Mouse (Mus musculus) hindbrain, embryonic 16.5 days (tissue): ENCODE data around the gene Celsr1. TPM values are rescaled to one million over a fixed set of nuclear protein-coding genes. Genes with fewer than 3 reads are reported as not detected.

ENCODE experiments used
- ATAC-seq: fragments of 200-750 bp; cut with Nextera tagmentation; 2 replicates; pipeline ENCODE4 v1.8.0; 2017; ENCODE audit warnings: moderate TSS enrichment, moderate library complexity
- H3K27ac ChIP-seq: fragments of 300-500 bp; sonication (generic); 2 replicates; pipeline ENCODE4 v1.5.1; 2014; ENCODE audit warnings: low read depth, mild to moderate bottlenecking, control low read depth, low read length, moderate library complexity
- H3K27me3 ChIP-seq: fragments of 300-500 bp; sonication (generic); replicated peaks from 2 replicates; pipeline ENCODE4 v1.6.1; 2014; ENCODE audit warnings: low read length; ENCODE audit not compliant: control insufficient read depth, insufficient read depth
- H3K36me3 ChIP-seq: fragments of 300-500 bp; sonication (generic); 2 replicates; pipeline ENCODE4 v1.6.1; 2014; ENCODE audit warnings: mild to moderate bottlenecking, low read length, moderate library complexity, mixed read lengths; ENCODE audit not compliant: control insufficient read depth, insufficient read depth
- H3K4me1 ChIP-seq: fragments of 300-500 bp; sonication (generic); 2 replicates; pipeline ENCODE4 v1.6.1; 2014; ENCODE audit warnings: low read depth, low read length; ENCODE audit not compliant: control insufficient read depth, insufficient read depth
- H3K4me2 ChIP-seq: fragments of 300-500 bp; sonication (generic); 2 replicates; pipeline ENCODE4 v1.6.1; 2014; ENCODE audit warnings: mild to moderate bottlenecking, low read length, control low read depth, moderate library complexity
- H3K4me3 ChIP-seq: fragments of 300-500 bp; sonication (generic); 2 replicates; pipeline ENCODE4 v1.5.1; 2014; ENCODE audit warnings: mild to moderate bottlenecking, low read length, control low read depth, moderate library complexity
- H3K9ac ChIP-seq: fragments of 300-500 bp; sonication (generic); 2 replicates; pipeline ENCODE4 v1.6.1; 2014; ENCODE audit warnings: low read depth, mild to moderate bottlenecking, control low read depth, low read length, moderate library complexity
- H3K9me3 ChIP-seq: fragments of 300-500 bp; sonication (generic); 2 replicates; pipeline ENCODE4 v1.6.1; 2014; ENCODE audit warnings: mild to moderate bottlenecking, low read length, moderate library complexity; ENCODE audit not compliant: control insufficient read depth
- WGBS: fragments of 180-500 bp; shearing (Covaris S2); extraction: QIAGEN DNeasy Blood & Tissue Kit; methylation state at CpG from one replicate; pipeline ENCODE4 v1.1.7; 2014; 5-methylcytosine and 5-hydroxymethylcytosine counted together
- polyA plus RNA-seq: library from polyadenylated mRNA; unstranded; fragments of >200 nt; fragmentation: Nextera tagmentation; extraction: Ambion mirVana; gene quantifications from 2 replicates; pipeline ENCODE4 v1.2.1, GENCODE M21; 2015

Gene Celsr1
- polyA plus RNA-seq, 1 experiment from 2014 or later = 0.76 TPM

DNA sequence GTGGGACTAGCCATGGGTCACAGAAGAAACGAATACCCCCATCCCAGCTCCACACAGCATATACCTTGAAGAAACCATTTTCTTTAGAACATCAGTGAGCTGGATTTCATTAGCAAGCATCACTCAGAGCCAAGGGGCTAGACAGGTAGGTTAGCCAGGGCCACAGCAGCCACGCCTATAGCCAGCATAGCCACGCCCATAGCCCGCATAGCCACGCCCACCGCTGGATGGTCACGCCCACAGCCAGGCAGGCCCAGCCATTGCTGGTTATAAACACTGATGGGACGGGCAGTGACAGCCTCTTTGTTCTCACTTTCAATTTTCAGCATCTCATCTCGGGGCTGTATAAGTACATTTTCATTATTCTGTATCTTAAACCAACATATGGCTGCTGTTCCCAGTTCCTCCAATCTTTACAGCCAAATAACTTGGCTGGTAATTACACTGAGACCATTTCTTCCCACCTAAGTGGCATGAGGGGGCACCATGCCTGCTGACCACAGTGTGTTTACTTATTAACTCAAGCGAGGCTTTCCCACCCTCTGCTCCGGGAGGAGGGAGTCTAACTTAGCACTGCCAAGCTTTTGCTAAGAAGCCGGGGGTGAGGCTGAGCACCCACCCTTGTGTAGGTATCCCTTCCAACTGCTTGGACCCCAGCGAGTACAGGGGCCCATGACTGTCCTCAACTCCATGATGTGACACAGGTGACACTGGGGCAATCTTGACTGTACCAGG is 37.4 kb downstream of the Celsr1 start:
- no peak overlapping the region for H3K27ac ChIP-seq
- no peak overlapping the region for H3K9ac ChIP-seq
- no peak overlapping the region for H3K4me2 ChIP-seq
- H3K36me3 ChIP-seq = no peaks in the 10 kb centered on the region
- H3K4me3 ChIP-seq = no peak overlapping the region
- no peaks in the 10 kb centered on the region for H3K9me3 ChIP-seq
- no peak for ATAC-seq
- H3K4me1 ChIP-seq = peaks cover 39% of the 10 kb centered on the region
- H3K27me3 ChIP-seq = no peaks in the 10 kb centered on the region
- WGBS = 42% methylated on average over 13 of the region's 13 CpGs

DNA sequence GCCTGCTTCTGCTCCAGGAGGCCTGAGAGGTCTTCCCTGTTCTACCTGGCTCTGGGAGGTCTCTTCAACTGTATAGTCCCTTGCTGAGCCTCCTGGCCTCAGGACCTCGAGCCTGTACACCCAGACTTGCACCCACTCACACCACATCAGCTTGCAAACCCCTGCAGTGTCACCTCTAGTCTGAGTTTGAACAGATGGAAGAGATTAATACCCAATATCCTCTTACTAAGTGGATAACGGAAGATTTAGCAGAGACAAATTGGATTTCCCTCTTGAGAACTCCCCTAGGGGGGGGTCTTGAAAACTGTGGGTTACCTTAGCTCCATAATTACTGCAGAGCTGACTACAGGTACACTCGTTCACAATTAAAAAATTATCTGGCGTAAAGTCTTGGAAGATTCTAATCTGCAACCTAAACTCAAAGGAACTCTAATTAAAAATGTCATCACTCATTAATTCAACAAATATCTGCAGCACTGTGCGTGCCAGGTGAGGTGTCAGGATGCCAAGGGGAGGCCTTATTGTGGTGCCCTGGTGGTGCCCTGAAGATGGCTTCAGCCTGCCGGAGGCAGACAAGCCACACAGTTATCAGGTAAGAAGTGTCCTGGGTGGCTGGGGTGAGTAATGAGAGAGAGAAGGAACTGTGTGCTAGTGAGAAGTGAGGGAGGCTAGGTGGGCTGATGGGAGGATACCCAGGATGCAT is 38.5 kb downstream of the Celsr1 start:
- Histone ChIP-seq H3K27ac (no peak overlapping the region; the same call in 1 of the 2 replicates), H3K4me3 (no peak overlapping the region), H3K4me2 (no peak overlapping the region), H3K4me1 (peaks cover 30% of the 10 kb centered on the region), H3K36me3 (no peaks in the 10 kb centered on the region), H3K27me3 (no peaks in the 10 kb centered on the region), H3K9me3 (no peaks in the 10 kb centered on the region), H3K9ac (no peak overlapping the region)
- WGBS = 56% methylated on average over 6 of the region's 6 CpGs
- ATAC-seq = no peak

DNA sequence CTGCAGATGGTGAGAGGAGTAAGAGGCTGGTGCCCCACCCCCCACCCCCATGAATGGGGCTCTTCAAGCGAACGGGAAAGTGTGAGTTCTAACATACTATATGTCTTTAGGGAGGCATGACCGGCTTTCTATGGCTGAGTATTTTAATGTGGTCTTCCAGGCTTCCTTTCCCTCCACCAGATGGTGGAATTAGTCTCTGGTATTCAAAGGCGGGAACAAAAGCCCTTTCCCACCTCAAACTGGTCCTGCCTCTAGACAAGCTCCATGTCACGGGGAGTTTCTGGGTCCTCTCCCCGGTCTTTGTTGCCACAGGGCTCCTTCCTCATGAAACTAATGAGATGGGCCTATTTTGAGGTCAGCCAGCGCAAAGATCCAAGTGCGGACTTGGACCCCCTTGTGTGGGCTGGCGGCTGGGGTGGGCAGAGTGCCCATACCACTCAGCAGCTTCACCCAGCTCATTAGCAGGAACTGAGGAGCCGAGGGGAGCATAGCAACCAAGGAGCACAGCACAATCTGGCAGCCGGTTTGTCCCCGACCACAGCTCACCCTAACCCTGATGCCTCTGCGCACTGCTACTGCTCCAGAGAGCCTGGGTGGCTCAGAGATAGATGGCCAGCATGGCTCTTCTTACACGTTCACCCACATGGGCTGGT is 39.5 kb downstream of the Celsr1 start:
- Histone ChIP-seq H3K36me3 (no peaks in the 10 kb centered on the region), H3K9ac (peak overlapping the region; percentile 35; the same call in 1 of the 2 replicates), H3K27ac (peak overlapping the region; percentile 72), H3K4me3 (no peak overlapping the region), H3K4me2 (0 out of 2 replicates have a peak overlapping the region, but pooled peaks have one; percentile 7), H3K27me3 (no peaks in the 10 kb centered on the region), H3K4me1 (peaks cover 30% of the 10 kb centered on the region), H3K9me3 (no peaks in the 10 kb centered on the region)
- peak; percentile 71 for ATAC-seq
- 18% methylated on average over 14 of the region's 14 CpGs for WGBS

DNA sequence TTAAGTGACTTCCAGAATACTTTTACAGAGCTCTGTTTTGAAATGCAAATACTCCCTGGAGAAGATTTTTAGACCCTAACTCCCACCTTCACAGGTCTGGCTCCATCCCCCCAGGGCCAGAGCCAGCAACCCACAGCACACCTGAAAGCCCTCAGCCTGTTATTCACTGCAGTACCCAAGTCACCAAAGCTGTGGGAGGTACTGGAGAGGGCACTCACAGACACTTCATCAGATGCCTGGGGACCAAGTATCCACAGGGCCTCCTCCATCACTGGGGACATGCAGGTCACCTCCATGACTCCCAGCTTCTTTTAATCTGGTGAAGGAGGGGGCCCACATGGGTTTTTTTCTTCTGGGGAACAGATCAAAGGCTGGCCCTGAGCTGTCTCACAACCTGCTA is 40.2 kb downstream of the Celsr1 start:
- no peaks in the 10 kb centered on the region for H3K36me3 ChIP-seq
- no peak overlapping the region for H3K27ac ChIP-seq
- no peaks in the 10 kb centered on the region for H3K27me3 ChIP-seq
- H3K4me1 ChIP-seq = peaks cover 30% of the 10 kb centered on the region
- no peaks in the 10 kb centered on the region for H3K9me3 ChIP-seq
- no peak overlapping the region for H3K4me3 ChIP-seq
- H3K9ac ChIP-seq = no peak overlapping the region
- no peak overlapping the region for H3K4me2 ChIP-seq
- no peak for ATAC-seq

DNA sequence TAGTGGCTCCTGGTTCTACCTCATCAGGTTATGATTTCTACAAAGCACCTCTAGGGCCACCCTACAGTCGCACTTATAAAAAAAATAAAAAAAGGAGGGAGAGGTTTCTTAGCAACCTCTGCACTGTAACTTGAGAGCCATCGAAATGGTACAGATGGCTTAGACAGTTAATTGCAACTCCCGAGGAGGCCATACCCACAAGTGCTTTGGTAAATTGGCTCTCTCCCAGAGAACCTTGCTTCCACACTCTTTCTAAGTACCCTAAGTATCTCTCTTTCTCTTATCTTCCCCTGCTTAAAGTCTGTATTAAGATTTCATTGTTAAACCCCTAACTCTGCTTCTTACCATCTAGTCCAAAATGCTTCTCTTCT is 41.5 kb downstream of the Celsr1 start:
- H3K4me1 ChIP-seq = peaks cover 30% of the 10 kb centered on the region

DNA sequence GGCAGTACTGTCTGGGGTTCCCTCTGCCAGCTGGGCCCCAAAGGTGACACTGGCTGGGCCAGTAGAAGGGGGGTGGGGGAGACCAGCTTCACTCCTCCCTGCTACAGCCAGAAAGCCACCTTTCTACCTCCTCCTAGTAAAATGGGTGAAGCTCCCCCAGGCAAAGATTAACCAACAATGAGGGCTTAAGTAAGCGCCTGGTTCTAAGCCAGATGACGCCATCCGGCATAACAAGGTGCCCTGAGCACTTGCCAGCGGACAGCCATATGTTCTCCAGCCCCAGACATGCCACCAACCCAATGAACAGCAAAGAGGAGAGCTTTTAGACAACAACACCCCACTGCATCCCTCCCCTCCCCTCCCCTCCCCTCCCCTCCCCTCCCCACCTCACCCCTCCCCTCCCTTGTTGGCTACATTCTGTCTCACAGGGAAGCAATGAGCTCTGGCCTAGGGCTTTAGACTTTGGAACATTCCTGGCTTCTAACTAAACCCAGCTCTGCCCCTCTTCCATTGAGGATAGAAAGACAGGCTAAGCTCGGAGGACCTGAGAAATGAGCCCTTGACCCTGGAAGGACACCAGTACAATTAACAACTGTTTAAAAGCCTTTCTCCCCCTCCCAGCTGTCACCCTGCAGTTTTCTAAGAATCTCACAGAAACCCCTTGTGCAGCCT is 42.0 kb downstream of the Celsr1 start:
- H3K27ac ChIP-seq = peak overlapping the region; percentile 44
- peak; percentile 37; the same call in 1 of the 2 replicates for ATAC-seq
- no peaks in the 10 kb centered on the region for H3K36me3 ChIP-seq
- peaks cover 30% of the 10 kb centered on the region for H3K4me1 ChIP-seq
- H3K4me2 ChIP-seq = no peak overlapping the region
- WGBS = 58% methylated on average over 5 of the region's 5 CpGs
- no peaks in the 10 kb centered on the region for H3K27me3 ChIP-seq
- H3K9ac ChIP-seq = no peak overlapping the region
- no peak overlapping the region for H3K4me3 ChIP-seq
- no peaks in the 10 kb centered on the region for H3K9me3 ChIP-seq

More for the DNA sequence above, 41.5 kb downstream of the Celsr1 start:
- H3K36me3 ChIP-seq = no peaks in the 10 kb centered on the region
- ATAC-seq = no peak
- 15% methylated on average over 3 of the region's 3 CpGs for WGBS
- peak overlapping the region; percentile 6; the same call in 1 of the 2 replicates for H3K27ac ChIP-seq
- no peaks in the 10 kb centered on the region for H3K9me3 ChIP-seq
- no peak overlapping the region for H3K4me2 ChIP-seq
- H3K4me3 ChIP-seq = no peak overlapping the region
- H3K9ac ChIP-seq = no peak overlapping the region
- H3K27me3 ChIP-seq = no peaks in the 10 kb centered on the region

DNA sequence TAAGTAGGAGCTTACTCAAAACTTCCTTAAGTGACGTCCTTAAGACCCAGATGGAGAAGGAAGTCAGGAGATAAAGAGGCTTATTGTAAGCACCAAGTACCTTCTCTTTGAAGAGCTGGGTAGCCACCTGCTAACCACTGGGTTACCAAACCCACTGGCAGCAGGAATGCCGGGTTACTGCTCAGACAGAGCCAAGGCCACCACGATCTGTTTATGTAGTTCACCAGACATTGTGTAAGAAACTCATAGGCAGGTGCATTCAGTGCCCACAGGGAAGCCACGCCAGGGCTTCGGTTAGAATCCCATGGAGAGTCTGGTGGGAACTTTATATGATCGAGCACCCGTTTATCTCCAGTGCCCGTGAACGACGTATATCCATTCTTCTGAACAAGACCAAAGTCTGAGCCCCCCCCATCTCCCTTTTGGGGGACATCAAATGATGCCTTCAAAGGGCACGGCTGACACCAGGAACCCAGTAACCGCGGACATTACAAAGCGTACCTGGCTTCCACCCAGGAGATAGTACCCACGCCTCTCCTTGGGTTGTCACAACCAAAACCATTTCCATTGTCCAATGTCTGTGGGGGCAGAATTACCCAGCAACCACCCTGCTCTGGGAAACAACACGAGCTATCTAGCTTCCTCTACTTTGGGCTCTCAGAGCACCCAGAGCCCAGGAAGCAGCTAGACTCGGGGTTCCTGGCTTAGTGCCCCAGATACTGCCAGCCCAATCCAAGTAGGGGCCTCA is 42.7 kb downstream of the Celsr1 start:
- no peak overlapping the region for H3K4me2 ChIP-seq
- peak overlapping the region; percentile 44; the same call in 1 of the 2 replicates for H3K27ac ChIP-seq
- H3K4me1 ChIP-seq = peaks cover 30% of the 10 kb centered on the region
- H3K27me3 ChIP-seq = no peaks in the 10 kb centered on the region
- no peak for ATAC-seq
- H3K4me3 ChIP-seq = no peak overlapping the region
- no peaks in the 10 kb centered on the region for H3K9me3 ChIP-seq
- no peaks in the 10 kb centered on the region for H3K36me3 ChIP-seq
- WGBS = 84% methylated on average over 17 of the region's 17 CpGs
- H3K9ac ChIP-seq = no peak overlapping the region

DNA sequence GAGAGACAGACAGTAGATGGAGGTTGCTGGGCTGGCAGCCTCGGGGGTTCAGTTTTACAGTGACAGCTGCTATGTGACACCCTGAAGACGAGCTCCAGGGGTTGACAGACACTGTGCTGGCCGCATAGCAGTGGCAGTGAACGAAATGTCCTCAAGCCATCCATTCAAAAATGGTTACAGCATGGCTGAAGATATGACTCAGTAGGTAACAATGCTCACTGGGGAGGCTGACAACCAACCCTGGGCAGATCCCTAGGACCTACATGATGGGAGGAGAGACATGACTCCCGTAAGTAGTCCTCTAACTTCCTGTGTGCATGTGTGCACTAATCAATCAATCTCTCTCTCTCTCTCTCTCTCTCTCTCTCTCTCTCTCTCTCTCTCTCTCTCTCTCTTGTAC is 45.7 kb downstream of the Celsr1 start:
- H3K9ac ChIP-seq = no peak overlapping the region
- H3K4me3 ChIP-seq = no peak overlapping the region
- H3K27me3 ChIP-seq = no peaks in the 10 kb centered on the region
- no peaks in the 10 kb centered on the region for H3K36me3 ChIP-seq
- H3K4me2 ChIP-seq = no peak overlapping the region
- H3K4me1 ChIP-seq = peaks cover 10% of the 10 kb centered on the region
- H3K9me3 ChIP-seq = no peaks in the 10 kb centered on the region
- ATAC-seq = no peak
- no peak overlapping the region for H3K27ac ChIP-seq
- 73% methylated on average over 5 of the region's 5 CpGs for WGBS
